Mouse (Mus musculus): Measurements from ENCODE around the gene Zfp28.

Gene Zfp28

GRCm38 (mm10) chr7:6397996-6398975 is 15.2 kb downstream of the Zfp28 start, which contains the start of gene Smim17:
Smim17 (plus strand) TSS chr7:6398715.
- DNase-seq (ENCODE audit: low spot score): peak; percentile 69

- DNase-seq (ENCODE audit: low spot score): peak; percentile 51
These were observed 26.9 kb downstream of the Zfp28 start, which contains the start of gene Gm20715 for GRCm38 (mm10) chr7:6410043-6410442. Gm20715 (plus strand) TSS chr7:6410277.

- DNase-seq (ENCODE audit: low spot score): no peak
These were observed 31.7 kb downstream of the Zfp28 start for GRCm38 (mm10) chr7:6414626-6415441.

GRCm38 (mm10) chr7:6415442-6415787 is 32.3 kb downstream of the Zfp28 start:
- no peak for DNase-seq (ENCODE audit: low spot score)

- no peak for DNase-seq (ENCODE audit: low spot score)
These were observed 36.8 kb downstream of the Zfp28 start for GRCm38 (mm10) chr7:6419894-6420293.

GRCm38 (mm10) chr7:6429381-6429780 is 46.3 kb downstream of the Zfp28 start:
- no peak for DNase-seq (ENCODE audit: low spot score)

GRCm38 (mm10) chr7:6430342-6430741 is 47.2 kb downstream of the Zfp28 start:
- DNase-seq (ENCODE audit: low spot score): no peak

GRCm38 (mm10) chr7:6438388-6438787 is 55.3 kb downstream of the Zfp28 start, which contains the start of gene Olfr1344:
Olfr1344 (plus strand) TSS chr7:6438688.
- DNase-seq (ENCODE audit: low spot score): no peak

GRCm38 (mm10) chr7:6441173-6441572 is 58.1 kb downstream of the Zfp28 start:
- DNase-seq (ENCODE audit: low spot score): no peak
